Mouse (Mus musculus): ENCODE data around the gene Bbx.

- TF ChIP-seq CTCF (IDR thresholded peaks at IDR 0.05; ENCODE audit: extremely low read depth, insufficient read depth, low read length) = no peak
- no peak for TF ChIP-seq POLR2A (IDR thresholded peaks at IDR 0.05; ENCODE audit: extremely low read depth, insufficient read depth, low read length)
Measured at GRCm38 (mm10) chr16:50420130-50420529, 12.1 kb downstream of the Bbx start.
